Mouse (Mus musculus) embryonic facial prominence, embryonic 11.5 days (tissue): ENCODE data around the gene Zfp426. TPM values are rescaled to one million over a fixed set of nuclear protein-coding genes. Genes with fewer than 3 reads are reported as not detected.

Source experiments
- ATAC-seq: fragments of 200-750 bp; cut with Nextera tagmentation; replicated peaks from 2 replicates; pipeline ENCODE4 v1.8.0; 2017; ENCODE audit warnings: low read depth; ENCODE audit not compliant: insufficient number of reproducible peaks, low FRiP score, low TSS enrichment
- DNase-seq: peaks from one replicate; pipeline ENCODE4 v3.0.0-alpha.2; 2015; ENCODE audit warnings: low spot score
- H3K27ac ChIP-seq: fragments of 300-500 bp; sonication (generic); replicated peaks from 2 replicates; pipeline ENCODE4 v1.5.1; 2014; ENCODE audit warnings: mild to moderate bottlenecking, low read depth, low read length, control low read depth
- H3K27me3 ChIP-seq: fragments of 300-500 bp; sonication (generic); 2 replicates; pipeline ENCODE4 v1.6.1; 2014; ENCODE audit warnings: mild to moderate bottlenecking, low read length, moderate library complexity, mixed read lengths; ENCODE audit not compliant: control insufficient read depth, insufficient read depth
- H3K36me3 ChIP-seq: fragments of 300-500 bp; sonication (generic); replicated peaks from 2 replicates; pipeline ENCODE4 v1.6.1; 2014; ENCODE audit warnings: low read depth, mild to moderate bottlenecking, low read length, moderate library complexity, mixed read lengths; ENCODE audit not compliant: control insufficient read depth, insufficient read depth
- H3K4me1 ChIP-seq: fragments of 300-500 bp; sonication (generic); 2 replicates; pipeline ENCODE4 v1.6.1; 2014; ENCODE audit warnings: low read length, mixed read lengths; ENCODE audit not compliant: control insufficient read depth, insufficient read depth
- H3K4me2 ChIP-seq: fragments of 300-500 bp; sonication (generic); 2 replicates; pipeline ENCODE4 v1.6.1; 2014; ENCODE audit warnings: low read depth, mild to moderate bottlenecking, control low read depth, low read length, moderate library complexity
- H3K4me3 ChIP-seq: fragments of 300-500 bp; sonication (generic); 2 replicates; pipeline ENCODE4 v1.5.1; 2014; ENCODE audit warnings: low read depth, low read length, control low read depth
- H3K9ac ChIP-seq: fragments of 300-500 bp; sonication (generic); replicated peaks from 2 replicates; pipeline ENCODE4 v1.6.1; 2014; ENCODE audit warnings: mild to moderate bottlenecking, control low read depth, low read length
- H3K9me3 ChIP-seq: fragments of 300-500 bp; sonication (generic); replicated peaks from 2 replicates; pipeline ENCODE4 v1.6.1; 2016; ENCODE audit warnings: mild to moderate bottlenecking, low read length, inconsistent platforms, mixed read lengths; ENCODE audit not compliant: control insufficient read depth
- WGBS: fragments of 180-500 bp; shearing (Covaris S2); extraction: QIAGEN DNeasy Blood & Tissue Kit; methylation state at CpG from one replicate; pipeline ENCODE4 v1.1.7; 2014; 5-methylcytosine and 5-hydroxymethylcytosine counted together
- polyA plus RNA-seq: library from polyadenylated mRNA; unstranded; fragments of >200 nt; fragmentation: Nextera tagmentation; extraction: Ambion mirVana; gene quantifications from 2 replicates; pipeline ENCODE4 v1.2.1, GENCODE M21; 2014

Zfp426 gene
- polyA plus RNA-seq, 1 experiment from 2014 or later: 30.9 TPM

DNA sequence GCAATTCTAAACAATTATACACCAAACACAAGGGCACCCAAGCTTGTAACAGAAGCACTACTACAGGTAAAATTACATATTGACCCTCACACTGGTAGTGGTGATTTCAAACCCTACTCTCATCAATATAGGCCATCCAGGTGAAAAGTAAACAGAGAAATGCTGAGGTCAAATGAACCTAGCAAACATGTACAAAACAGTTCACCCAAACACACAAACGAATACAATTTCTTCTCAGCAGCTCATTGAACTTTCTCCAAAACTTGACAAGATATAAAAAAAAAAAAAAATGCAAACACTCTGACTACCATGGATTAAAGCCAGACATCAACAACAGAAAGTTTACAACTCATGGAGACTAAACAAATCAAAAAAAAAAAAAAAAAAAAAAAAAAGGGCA lies 41.1 kb downstream of the Zfp426 start:
- Histone ChIP-seq H3K36me3 (peaks cover 2% of the 10 kb centered on the region; the same call in 1 of the 2 replicates), H3K9ac (no peak overlapping the region), H3K4me1 (no peaks in the 10 kb centered on the region), H3K9me3 (no peaks in the 10 kb centered on the region), H3K4me2 (no peak overlapping the region), H3K27ac (no peak overlapping the region), H3K4me3 (no peak overlapping the region), H3K27me3 (no peaks in the 10 kb centered on the region)
- DNase-seq: no peak
- 91% methylated on average over 1 of the region's 1 CpGs for WGBS
- no peak for ATAC-seq

DNA sequence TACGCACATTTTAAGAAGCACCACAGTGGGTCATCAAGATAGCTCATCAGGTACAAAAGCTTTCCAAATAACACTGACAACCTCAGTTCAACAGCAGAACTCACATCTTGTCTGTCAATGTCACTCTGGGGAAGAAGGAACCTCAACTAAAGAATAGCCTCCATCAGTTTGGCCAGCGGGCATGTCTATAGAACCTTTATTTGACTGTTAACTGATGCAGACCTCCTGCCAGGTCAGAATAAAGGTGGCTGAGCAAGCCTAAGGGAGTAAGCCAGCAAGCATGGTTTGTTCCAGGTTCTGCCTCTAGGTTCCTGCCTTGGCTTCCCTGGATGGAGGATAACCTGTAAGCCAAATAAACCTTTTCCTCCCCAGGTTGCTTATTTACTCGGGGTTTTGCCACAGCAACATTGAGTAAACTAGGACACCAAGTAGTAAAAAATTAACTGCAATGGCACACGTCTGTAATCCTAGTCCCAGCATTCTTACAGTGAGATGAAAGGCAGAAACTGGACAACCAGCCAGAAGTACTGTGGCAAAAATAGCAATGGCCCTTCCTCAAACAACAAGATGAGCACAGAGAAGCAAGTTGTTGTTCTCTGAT lies 49.3 kb downstream of the Zfp426 start:
- WGBS: 87% methylated on average over 4 of the region's 4 CpGs
- peaks cover 24% of the 10 kb centered on the region for H3K36me3 ChIP-seq
- H3K9me3 ChIP-seq: no peaks in the 10 kb centered on the region; the same call in 1 of the 2 replicates
- H3K27me3 ChIP-seq: no peaks in the 10 kb centered on the region
- H3K9ac ChIP-seq: no peak overlapping the region
- no peaks in the 10 kb centered on the region for H3K4me1 ChIP-seq
- H3K27ac ChIP-seq: no peak overlapping the region
- no peak overlapping the region for H3K4me3 ChIP-seq
- no peak overlapping the region for H3K4me2 ChIP-seq
- no peak for DNase-seq
- ATAC-seq: no peak

- no peak for ATAC-seq
- Histone ChIP-seq H3K27ac (no peak overlapping the region), H3K4me2 (no peak overlapping the region), H3K4me3 (no peak overlapping the region), H3K4me1 (no peaks in the 10 kb centered on the region), H3K36me3 (no peaks in the 10 kb centered on the region; the same call in 1 of the 2 replicates), H3K9ac (no peak overlapping the region), H3K9me3 (no peaks in the 10 kb centered on the region), H3K27me3 (no peaks in the 10 kb centered on the region)
- WGBS: 82% methylated on average over 3 of the region's 3 CpGs
- DNase-seq: no peak
Measured at GRCm38 (mm10) chr9:20430004-20430403, 62.5 kb downstream of the Zfp426 start.

Other genes starting within 250 kb of the Zfp426 start
- gene Olfr39, start 210.4 kb downstream of the Zfp426 start, polyA plus RNA-seq: not detected in 2 replicates
- not detected in 2 replicates for gene Olfr873, start 194.2 kb downstream of the Zfp426 start, polyA plus RNA-seq
- gene Olfr18, start 156.7 kb downstream of the Zfp426 start, polyA plus RNA-seq: 0.11 TPM in 1 of 2 replicates, not detected in the other
- 36.9 and 37.1 TPM in 2 replicates for gene Zfp560, start 107.6 kb downstream of the Zfp426 start, polyA plus RNA-seq
- gene Zfp26, start 32.6 kb downstream of the Zfp426 start, polyA plus RNA-seq: 31.2 and 34.6 TPM in 2 replicates
- 147 and 154 TPM in 2 replicates for gene Zfp266, start 28.7 kb upstream of the Zfp426 start, polyA plus RNA-seq
- gene Zfp846, start 88.5 kb upstream of the Zfp426 start, polyA plus RNA-seq: 18.7 and 20.2 TPM in 2 replicates
- 417 and 447 TPM in 2 replicates for gene Ubl5, start 150.1 kb upstream of the Zfp426 start, polyA plus RNA-seq
- 8.5 and 11.5 TPM in 2 replicates for gene Fbxl12, start 152.0 kb upstream of the Zfp426 start, polyA plus RNA-seq
- 59.5 and 62.5 TPM in 2 replicates for gene Pin1, start 159.3 kb upstream of the Zfp426 start, polyA plus RNA-seq